Mouse (Mus musculus) heart, adult 2 months (tissue): ENCODE results near the gene Rtl10.

Experiments
- CTCF ChIP-seq: fragments of 200-600 bp; IDR thresholded peaks from 2 replicates; pipeline ENCODE4 v1.8.1; 2022; ENCODE audit warnings: antibody characterized with exemption, mild to moderate bottlenecking, moderate library complexity
- POLR2A ChIP-seq: fragments of 200-500 bp; IDR thresholded peaks from 2 replicates; pipeline ENCODE4 v1.6.1; 2011; ENCODE audit warnings: mild to moderate bottlenecking, low read depth, low read length, control low read depth; ENCODE audit not compliant: insufficient read depth

- TF ChIP-seq CTCF (no peak), POLR2A (no peak)
Observed at GRCm38 (mm10) chr16:18539281-18539680, 40.6 kb downstream of the Rtl10 start.
